Comparison of ENCODE assay signal across 22 mouse cellular contexts in the genomic region with DNA sequence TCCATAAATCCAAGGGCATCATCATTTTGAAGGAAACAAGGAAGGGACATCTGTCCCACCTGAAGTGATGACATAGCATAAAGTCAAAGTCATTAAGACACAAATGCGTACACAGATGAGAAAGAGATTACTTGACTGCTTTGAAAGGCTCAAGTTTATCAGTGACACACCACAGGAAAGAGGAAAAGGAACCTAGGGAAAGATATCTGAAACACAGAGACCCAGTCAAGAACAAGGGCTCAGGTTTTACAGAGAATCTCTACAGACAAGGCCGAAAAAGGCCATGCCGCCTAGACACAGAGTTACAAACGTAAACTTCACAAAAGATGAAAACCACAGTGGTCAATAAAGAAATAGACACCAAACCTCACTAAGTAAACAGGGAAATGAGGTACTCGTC.
"Had no signal": no experiment of that assay in that cellular context is flagged by ENCODE, and none has a peak within 500 bp of the region (broad histone marks: within the 10 kb centered on the region; RNA-seq: fewer than 3 reads in every experiment).

No protein-coding gene starts in this region.

- H3K27ac ChIP-seq: lung, embryonic 15.5 days; macrophage; midbrain, embryonic 10.5 days; midbrain, embryonic 12.5 days; neural tube, embryonic 13.5 days; neural tube, embryonic 15.5 days had no signal

- H3K4me2 ChIP-seq: lung, embryonic 15.5 days; midbrain, embryonic 12.5 days; neural tube, embryonic 13.5 days; neural tube, embryonic 15.5 days had no signal

- H3K4me3 ChIP-seq: lung, embryonic 15.5 days; megakaryocyte, embryonic 14.5 days; midbrain, embryonic 10.5 days; midbrain, embryonic 12.5 days; myocyte; neural tube, embryonic 13.5 days; neural tube, embryonic 15.5 days had no signal

- H3K27me3 ChIP-seq: midbrain, embryonic 12.5 days; neural tube, embryonic 13.5 days; neural tube, embryonic 15.5 days had no signal

- H3K4me1 ChIP-seq: midbrain, embryonic 10.5 days; midbrain, embryonic 12.5 days; neural tube, embryonic 13.5 days; neural tube, embryonic 15.5 days had no signal

- DNase-seq: liver, postnatal 0 days; lung, adult 2 months; lung, postnatal 14 days; lung, postnatal 36 days; midbrain, embryonic 14.5 days; retina, postnatal 1 day; right cerebral cortex, adult 18-20 months; right cerebral cortex, postnatal 25 days; right cerebral cortex, postnatal 4 days; spleen, adult 18-20 months; thymus, adult 2 months; thymus, postnatal 25 days; thymus, postnatal 4 days had no signal

- H3K9ac ChIP-seq: liver, postnatal 0 days; lung, embryonic 15.5 days; midbrain, embryonic 12.5 days; neural tube, embryonic 13.5 days; neural tube, embryonic 15.5 days had no signal

- ATAC-seq: liver, postnatal 0 days; midbrain, embryonic 16.5 days had no signal

- H3K36me3 ChIP-seq: lung, embryonic 15.5 days; midbrain, embryonic 10.5 days; midbrain, embryonic 12.5 days; neural tube, embryonic 13.5 days; neural tube, embryonic 15.5 days had no signal

- H3K9me3 ChIP-seq: lung, embryonic 15.5 days; megakaryocyte, embryonic 14.5 days; midbrain, embryonic 10.5 days; midbrain, embryonic 12.5 days; neural tube, embryonic 13.5 days; neural tube, embryonic 15.5 days had no signal
